Mouse (Mus musculus): ENCODE data around the gene Pon3.

Gene Pon3

DNA sequence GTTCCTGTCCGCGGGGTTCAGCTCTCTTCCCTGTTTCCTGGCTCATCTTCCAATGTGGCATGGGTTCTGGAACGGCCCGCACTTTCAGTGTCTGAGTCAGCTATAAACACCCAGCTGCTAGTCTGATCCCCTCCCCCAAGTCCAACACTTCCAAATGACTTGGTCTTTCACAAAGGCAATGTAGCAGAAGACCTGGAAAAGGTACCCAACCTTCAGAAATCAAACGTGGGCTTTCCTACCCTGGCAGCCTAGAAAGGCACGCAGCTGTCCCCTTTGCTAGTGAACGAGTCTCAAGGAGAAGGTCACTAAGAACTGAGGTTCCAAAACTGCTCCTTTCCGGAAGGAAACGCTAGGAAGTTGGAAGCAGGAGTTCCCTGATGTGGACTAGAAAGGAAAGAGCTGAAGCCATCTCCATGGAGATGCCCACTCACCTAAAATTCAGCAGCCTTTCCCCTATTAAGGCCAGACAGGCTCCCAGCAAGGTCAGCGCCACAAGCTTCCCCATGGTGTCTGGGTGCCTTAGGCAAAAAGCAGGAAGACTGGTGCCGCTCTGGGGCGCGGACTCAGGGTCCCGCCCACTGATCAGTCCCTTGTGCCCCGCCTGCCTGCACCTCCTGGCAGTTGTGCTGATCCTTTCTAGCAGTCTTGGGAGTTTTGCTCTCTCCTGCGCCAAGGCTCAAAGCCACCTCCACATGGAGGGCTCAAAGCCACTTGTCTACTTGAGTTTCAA is at the start of gene Pon3:
Pon3 (minus strand) TSS at position 565 of the 730 bp plus-strand sequence.
- peak; percentile 81 for DNase-seq (ENCODE audit: low read depth)

DNA sequence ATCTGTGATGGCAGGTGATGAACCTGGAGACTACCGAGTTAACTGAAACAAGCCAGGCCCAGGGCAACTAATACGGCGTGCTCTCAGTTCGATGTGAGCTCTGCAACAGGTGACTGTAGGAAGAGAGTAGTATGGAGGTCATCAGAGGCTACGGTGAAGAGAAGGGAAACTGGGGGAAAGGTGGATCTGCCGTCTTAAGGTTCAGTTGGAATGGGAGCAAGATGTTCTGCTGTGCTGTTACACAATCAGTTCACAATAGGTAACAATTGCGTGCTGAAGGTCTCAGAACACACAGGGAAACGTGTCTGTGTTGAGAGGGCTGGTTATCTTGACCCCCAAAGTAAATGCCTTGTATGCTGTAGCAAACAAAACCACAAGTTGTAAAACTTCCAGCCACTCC is 48.9 kb upstream of the Pon3 start:
- DNase-seq (ENCODE audit: low read depth): no peak

DNA sequence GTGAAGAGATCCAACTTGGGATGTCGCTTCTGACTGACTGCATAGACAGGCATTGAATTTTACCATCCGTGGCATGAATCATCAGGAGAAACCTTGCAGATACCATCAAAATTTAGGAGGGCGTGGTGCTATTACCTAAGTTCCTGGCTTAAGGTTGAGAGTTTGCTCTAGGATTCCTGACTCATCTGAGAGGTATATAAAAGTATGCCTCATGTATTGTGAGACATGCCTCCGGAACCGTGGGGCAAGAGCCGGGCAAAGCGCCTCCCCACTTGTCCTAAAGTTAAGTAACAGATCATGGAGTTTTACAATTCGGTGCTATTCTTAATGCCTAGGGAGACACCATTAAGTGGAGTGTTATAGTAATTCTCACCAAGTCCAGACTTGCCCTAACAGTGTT is 44.5 kb upstream of the Pon3 start:
- DNase-seq (ENCODE audit: low read depth): peak; percentile 15

DNA sequence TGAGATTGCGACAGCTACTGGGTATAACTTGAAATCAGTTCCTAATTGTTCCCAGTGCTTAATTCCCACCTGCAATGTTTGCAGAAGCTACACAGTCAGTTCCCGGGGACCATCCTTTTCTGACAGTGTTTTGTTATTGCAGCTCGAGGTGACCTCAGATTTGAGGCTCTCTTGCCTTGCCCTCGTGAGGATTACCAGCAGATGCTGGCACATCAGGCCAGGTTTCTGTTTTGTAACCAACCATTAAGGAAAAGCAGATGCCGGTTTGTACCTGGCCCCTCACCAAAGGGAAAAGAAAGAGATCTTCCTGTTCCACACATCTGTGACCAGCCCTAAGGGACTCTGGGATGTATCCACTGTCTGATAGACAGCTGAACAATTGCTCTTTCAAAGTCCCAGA is 43.5 kb upstream of the Pon3 start:
- no peak for DNase-seq (ENCODE audit: low read depth)

DNA sequence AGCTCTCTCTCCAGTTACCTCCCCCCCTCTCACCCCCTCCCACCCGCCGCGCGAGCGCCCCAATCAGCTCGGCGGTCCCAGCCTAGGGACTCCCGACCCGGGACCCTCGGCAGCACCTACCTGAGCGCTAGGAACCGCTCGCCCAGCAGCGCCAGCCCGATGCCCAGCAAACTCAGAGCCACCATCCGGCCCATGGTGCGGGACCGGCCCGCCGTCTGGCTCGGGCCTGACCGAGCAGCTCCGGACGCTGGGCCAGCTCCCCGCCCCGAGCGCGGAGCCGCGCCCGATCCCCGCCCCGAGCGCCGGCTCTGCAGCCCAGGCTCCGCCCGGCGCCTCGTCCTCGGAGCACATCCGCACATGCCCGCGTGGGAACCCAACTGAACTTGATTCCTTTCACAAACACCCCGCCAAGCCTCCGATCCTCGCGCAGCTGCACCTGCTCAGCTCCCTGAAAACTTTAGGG is 42.0 kb upstream of the Pon3 start, which contains the start of gene Pon2:
Pon2 (minus strand) TSS at position 364 of the 463 bp plus-strand sequence.
- DNase-seq (ENCODE audit: low read depth): peak; percentile 80

DNA sequence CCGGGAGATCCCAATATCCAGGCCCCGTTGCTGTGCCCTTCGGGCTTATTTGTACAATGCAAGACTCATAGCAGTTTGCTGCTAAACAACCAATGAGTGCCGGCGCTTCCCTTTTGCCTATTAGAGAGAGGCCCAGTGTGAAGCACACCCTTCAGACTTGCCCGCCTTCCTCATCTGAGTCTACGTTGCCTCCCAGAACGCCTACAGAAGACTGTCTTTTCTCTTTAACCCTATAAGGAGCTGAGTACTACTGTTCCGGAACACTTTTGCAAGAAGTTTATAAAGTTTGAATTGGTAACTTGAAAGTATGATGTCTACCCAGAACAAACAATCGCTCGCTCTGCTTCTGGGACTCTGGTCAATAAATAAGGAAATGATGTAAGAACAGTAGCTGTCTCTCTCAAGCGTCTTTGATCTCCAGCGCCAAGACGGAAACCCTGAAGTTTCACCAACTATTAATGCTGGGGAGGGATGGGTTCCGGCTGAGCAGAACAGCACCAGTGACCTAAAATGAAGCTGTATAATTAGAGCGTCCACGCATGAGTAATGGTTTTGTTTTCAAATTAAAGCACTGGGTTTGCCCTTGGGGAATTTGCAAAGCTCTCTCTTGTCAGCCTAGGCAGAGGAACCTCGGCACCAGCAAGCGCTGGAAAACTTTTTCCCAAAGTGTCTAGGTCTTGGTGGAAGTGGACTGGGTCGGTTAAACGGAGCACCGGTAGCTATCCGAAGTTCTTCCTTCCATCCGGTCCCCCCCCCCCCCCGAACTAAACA is 41.4 kb upstream of the Pon3 start:
- DNase-seq (ENCODE audit: low read depth): peak; percentile 93

DNA sequence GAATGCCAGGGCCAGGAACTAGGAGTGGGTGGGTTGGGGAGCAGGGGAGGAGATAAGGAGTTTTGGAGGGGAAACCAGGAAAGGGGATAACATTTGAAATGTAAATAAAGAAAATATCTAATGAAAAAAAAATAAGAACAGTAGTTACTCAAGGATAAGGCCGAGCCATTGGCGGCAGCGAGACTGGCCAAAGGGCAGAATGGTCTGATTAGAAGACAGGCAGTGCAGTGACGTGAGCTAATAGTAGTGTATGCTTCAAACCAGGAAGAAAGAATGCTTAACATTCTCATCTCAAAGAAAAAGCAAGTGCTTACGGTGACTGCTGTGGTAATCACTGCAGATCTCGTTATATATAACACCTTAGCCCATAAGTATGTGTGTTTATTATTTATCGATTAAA is 40.0 kb upstream of the Pon3 start:
- no peak for DNase-seq (ENCODE audit: low read depth)

DNA sequence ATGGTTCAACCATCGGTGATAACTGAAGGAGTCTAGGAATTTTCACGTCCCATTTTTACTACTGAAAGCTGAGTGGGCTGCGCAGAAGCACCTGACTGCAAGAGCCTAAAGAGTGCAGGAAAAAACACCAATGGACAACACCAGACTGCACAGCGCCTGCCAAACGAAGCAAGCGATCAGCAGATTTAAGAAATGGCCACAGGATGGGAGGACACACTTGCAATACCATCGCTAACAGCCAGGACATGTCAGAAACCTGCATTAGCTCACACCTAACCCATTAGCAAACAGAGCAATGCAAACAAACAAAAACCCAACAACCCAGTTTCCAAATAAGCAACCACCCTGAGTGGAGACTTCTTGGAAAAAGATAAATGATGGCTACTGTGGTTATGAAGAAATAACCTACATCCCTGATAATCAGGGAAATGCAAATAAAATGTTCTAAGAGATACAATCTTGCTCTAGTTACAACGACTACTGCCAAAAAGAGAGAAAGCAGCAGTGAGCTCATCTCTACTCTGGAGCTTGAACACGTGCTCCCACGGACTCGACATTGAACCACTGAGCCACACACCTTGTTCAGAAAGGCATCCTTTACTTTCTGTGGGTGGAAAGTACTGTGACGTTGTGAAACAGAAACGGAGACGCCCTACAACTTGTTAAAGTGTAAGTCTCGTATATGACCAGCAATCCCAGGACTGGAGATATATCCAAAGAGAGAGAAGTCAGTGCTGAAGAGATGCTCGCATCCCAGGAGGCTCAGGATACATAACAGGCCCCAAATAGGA is 38.8 kb upstream of the Pon3 start:
- no peak for DNase-seq (ENCODE audit: low read depth)

DNA sequence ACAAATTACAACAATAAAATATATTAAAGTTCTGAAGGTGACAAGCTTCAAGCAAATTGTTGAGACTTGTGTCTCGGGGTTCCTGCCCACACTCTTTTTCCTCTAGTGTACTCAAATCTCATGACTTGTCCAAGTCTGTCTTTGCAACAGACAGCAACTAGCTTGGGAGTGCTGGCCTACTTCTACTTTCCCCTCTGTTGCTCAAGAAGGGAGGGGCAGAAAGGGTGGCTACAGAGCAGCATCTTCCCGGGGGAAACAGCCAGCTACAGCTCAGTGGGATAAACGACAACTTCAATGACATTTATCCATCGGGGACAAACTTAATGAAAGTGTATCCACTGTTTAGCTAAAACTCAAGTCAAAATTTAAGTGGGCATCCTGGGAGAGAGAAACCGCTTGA is 36.8 kb upstream of the Pon3 start:
- DNase-seq (ENCODE audit: low read depth): no peak

DNA sequence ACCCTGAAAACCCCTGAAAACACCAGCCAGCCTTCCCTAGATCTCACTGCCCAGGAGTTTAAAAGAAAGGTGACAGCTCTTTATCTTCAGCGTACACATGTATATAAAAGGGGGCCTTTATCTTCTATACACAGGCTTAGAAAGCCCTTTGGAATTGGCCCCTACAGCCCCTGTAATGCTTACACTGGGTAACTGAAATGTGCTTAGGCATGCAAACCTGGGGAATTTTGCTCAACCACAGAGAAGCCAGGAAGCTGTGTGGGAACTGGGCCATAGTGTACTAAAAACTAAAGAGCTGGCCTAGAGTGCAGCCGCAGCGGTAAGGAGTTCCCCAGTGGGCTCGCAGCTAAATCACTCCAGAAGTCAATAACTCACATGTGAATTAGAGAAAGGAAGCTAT is 35.4 kb upstream of the Pon3 start:
- DNase-seq (ENCODE audit: low read depth): no peak

DNA sequence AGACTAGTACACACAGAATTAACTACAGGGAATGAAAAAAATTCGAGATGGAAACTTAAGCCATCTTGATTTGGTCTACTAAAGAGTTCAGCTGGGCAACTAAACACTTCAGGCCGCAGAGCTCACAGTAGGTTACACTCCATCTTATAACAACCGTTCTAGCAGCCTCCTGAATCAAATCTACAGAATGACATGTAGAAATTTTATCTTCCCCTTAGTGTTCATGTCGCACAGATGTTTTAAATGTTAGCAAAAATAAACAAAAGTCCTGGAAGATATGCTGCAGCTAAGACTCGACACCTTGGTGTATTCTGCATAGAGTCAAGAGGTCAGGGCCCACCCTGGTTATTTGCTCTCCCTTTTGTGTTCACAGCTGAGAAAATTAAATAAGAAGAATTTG is 31.8 kb upstream of the Pon3 start:
- DNase-seq (ENCODE audit: low read depth): no peak

DNA sequence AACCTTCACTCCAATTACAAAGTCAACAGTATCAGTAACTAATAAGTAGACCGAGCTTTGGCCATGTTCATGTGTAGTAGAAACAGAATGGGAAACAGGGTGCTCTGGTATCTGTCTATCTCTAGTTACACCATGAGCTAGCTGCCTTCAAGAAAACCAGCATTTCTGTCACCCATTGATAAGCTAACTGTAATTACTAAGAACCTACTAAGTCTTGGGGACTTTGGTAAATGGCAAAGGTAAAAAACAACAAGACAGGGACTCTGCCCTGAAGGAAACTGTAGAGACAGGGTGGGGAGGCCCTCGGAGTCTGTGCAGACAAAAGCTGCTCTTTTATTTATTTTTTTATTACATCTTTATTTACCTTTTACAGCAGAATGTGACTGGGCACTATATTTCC is 31.3 kb upstream of the Pon3 start:
- no peak for DNase-seq (ENCODE audit: low read depth)

DNA sequence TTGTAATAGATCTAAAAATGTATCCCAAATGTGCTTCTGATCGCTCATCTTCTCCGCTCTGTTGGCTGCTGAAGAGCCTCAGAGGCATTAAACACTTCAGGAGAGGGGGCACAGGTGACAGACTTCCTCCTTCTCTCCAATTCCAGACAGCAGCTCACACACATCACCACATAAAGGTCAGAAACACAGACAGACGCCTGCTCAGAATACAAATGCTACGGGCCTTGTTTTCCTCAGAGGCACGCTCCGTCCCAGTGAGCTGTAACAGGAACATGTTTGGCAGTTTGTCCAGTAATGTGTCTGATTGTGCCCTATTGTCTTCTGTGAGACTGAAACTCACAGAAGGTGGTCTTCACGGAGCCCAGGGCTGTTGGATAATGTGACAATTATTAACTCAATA is 26.3 kb upstream of the Pon3 start:
- no peak for DNase-seq (ENCODE audit: low read depth)

DNA sequence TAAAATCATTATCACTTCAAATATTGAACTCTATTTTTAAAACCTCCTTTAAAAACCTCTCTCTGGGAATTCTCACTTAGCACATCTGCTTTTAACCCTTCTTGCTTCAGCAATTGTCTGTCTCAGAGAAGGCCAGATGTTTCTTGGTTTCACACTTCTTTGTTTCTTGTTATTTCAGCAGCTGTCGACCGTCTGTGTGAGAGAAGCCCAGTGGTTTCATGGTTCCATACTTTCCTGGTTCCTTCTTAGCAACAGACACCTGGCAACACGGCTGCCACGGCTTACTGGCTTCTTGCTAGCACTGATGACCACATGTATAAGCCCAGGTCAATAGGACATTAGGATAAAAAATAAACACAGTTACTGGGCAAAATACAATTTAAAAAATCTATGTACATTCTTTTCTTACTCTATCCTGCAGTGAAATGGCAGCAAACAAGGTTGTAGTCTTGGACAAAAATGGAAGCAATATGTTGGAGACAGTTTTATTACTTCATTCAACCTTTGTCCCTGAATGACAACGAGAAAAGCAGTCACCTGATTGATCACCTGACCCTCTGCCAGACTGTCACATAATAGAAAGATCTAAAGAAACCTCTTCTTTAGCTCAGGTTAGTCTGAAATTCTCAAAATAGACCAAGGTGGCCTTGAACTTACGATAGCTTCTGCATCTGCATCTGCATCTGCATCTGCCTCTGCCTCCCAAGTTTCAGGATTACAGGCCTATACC is 24.7 kb upstream of the Pon3 start:
- DNase-seq (ENCODE audit: low read depth): no peak

DNA sequence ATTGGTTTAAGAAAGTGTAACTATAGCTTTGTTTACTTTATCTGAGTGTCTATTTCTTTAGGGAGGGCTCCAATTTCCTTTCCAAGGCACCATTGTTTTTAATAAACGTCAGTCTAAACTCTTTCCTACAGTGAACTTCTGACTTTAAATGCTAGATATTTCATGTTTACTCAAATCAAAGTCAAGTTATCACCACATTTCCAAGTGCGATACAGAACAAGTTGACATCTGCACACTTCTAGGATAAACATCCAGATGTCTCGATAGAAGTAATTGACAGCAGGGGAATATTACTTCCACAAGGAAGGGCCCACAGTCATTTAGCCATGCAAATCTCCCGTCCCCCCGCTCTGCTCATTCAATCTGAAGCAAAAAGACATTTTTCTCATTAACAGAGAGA is 21.9 kb upstream of the Pon3 start:
- DNase-seq (ENCODE audit: low read depth): no peak

DNA sequence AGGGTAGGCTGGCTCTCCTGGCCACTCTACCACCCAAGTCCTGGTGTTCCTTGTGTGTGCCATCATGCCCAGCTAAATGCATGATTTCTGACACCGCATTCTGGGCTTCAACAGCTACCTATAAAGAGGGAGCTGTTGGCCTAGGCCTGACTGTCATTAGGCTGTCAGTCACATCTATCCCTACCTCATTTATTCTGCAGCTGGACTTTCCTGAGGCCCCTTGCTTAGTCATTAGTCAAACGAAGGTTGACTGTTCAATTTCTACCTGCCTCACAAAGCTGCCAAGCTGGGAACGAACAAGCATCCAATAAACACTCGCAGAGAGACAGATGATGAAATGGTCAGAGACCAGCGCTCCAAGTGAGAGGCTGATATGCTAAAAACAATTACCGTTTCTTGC is 13.6 kb upstream of the Pon3 start:
- no peak for DNase-seq (ENCODE audit: low read depth)

DNA sequence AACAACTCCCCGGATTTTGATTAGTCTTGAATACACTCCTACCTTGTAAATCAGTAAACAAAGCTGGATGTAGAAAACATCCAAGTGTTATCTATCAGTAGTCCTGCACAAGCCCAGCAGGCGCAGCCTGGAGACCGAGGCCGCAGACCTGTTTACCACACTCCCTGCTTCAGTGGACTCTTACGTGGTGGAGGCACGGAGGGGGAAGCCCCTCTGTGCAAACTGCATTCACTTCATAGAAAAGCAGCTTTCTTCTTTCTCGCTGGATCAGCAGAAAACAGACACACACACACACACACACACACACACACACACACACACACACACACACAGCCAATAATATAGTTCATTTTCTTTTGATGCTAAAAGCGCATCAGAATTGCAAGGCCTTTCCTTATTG is 8.7 kb upstream of the Pon3 start:
- no peak for DNase-seq (ENCODE audit: low read depth)

DNA sequence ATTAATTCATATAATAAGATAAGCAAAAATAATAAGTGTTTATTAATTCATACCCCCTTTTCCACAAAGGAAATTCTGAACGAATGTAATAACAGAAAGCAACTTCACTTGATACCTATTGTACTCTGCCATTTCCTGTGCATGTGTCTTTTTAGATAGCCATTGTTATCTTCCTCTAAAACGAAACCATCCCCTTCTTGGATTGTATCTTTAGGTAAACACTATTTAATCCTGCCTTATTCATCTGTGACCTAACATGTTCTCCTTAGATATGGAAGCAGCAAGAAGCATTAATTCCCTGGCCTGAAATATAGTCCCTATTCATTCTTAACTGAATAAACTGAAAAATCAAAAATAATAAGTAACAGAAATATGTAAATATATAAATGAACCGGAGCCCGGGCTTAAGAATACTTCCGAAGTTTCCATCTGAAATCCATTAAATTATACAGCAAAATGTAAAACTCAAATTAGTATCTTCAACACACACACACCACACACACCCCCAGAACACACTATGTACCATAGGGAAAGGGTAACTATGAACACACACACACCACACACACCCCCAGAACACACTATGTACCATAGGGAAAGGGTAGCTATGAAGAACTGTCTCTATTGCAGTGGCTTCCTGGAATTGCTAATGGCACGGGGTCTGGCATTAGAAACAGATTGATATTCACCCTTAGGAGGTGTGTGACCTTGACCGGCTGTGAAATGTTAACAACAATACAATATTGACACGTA is 7.3 kb upstream of the Pon3 start:
- peak; percentile 36 for DNase-seq (ENCODE audit: low read depth)

DNA sequence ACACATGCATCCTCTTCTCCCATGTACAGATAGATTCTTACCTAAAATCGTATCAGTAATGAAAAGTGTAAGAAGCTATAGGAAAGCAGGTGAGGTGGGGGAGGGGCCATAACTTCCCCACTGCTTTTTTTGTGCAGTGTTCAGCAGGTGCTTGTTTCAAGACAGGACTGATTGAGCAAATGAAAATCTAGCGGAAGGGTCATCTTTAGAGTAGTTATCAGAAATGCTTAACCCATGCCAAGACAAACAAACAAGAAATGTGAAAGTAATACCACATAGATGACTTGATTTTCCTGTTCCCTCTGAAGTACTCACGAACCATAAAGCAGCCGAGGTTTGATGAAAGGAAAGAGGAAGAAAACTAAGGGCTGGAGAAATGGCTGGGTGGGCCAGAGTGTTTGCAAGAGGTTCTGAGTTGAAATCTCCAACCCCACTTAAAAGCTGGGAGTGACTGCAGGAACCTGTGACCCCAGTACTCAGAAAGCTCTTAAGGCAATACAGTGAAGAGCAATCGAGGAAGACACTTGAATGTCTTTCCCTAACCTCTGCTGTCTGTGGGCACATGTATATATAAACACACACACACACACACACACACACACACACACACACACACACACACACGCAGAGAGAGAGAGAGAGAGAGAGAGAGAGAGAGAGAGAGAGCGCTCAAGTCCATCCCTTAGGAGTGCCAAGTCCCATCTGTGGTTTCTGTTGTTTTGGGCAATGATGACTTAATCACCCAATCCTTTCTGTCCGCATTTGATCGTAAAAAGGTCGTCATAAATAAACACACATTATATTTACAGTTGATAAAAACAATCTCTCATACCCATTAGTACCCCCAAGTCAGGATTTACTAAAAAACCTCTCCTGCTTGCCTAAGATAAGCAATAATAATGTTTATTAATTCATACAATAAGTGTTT is 6.5 kb upstream of the Pon3 start:
- DNase-seq (ENCODE audit: low read depth): peak; percentile 17

DNA sequence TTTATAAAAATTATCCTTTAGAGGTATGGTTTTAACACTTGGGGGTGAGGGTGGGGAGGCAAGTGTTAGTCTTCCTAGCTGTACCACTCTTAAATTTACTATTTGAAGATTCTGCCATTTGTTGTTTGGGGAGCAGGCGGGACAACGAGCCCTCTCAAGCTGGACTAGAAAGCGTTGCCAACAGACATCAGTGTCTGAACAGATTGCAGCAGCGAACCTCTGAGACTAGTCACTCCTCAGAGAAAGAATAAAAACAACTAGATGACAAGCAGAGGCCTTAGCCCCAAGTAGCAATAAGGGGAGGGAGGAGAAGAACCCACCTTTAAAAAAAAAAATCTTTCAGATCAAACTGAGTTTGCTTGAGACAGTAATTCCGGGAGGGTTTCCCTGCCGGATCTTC is 795 bp downstream of the Pon3 start:
- no peak for DNase-seq (ENCODE audit: low read depth)

All from 416B (cell line).